Mouse (Mus musculus) liver, postnatal 0 days (tissue): ENCODE data around the gene Pdzrn3. TPM values are rescaled to one million over a fixed set of nuclear protein-coding genes. Genes with fewer than 3 reads are reported as not detected.

Source experiments
- ATAC-seq: fragments of 200-750 bp; cut with Nextera tagmentation; 2 replicates; pipeline ENCODE4 v1.8.0; 2017; ENCODE audit warnings: mild to moderate bottlenecking, moderate library complexity
- DNase-seq: peaks from one replicate; pipeline ENCODE4 v3.0.0-alpha.2; 2016
- H3K27ac ChIP-seq: fragments of 300-500 bp; sonication (generic); 2 replicates; pipeline ENCODE4 v1.5.1; 2014; ENCODE audit warnings: antibody characterized with exemption, moderate library complexity, mild to moderate bottlenecking, low read depth
- H3K27me3 ChIP-seq: fragments of 300-500 bp; sonication (generic); 2 replicates; pipeline ENCODE4 v1.6.1; 2014; ENCODE audit warnings: low read length, control low read depth, mixed read lengths; ENCODE audit not compliant: insufficient read depth
- H3K36me3 ChIP-seq: fragments of 300-500 bp; sonication (generic); replicated peaks from 2 replicates; pipeline ENCODE4 v1.6.1; 2014; ENCODE audit warnings: mild to moderate bottlenecking, control low read depth, low read length, moderate library complexity, mixed read lengths; ENCODE audit not compliant: insufficient read depth
- H3K4me1 ChIP-seq: fragments of 300-500 bp; sonication (generic); 2 replicates; pipeline ENCODE4 v1.6.1; 2014; ENCODE audit warnings: antibody characterized with exemption, mild to moderate bottlenecking, control low read depth; ENCODE audit not compliant: insufficient read depth
- H3K4me2 ChIP-seq: fragments of 300-500 bp; sonication (generic); 2 replicates; pipeline ENCODE4 v1.6.1; 2014; ENCODE audit warnings: low read depth, mild to moderate bottlenecking, low read length, moderate library complexity, mixed read lengths
- H3K4me3 ChIP-seq: fragments of 300-500 bp; sonication (generic); 2 replicates; pipeline ENCODE4 v1.5.1; 2014; ENCODE audit warnings: low read depth, low read length
- H3K9ac ChIP-seq: fragments of 300-500 bp; sonication (generic); replicated peaks from 2 replicates; pipeline ENCODE4 v1.6.1; 2014; ENCODE audit warnings: mild to moderate bottlenecking, moderate library complexity
- H3K9me3 ChIP-seq: fragments of 300-500 bp; sonication (generic); 2 replicates; pipeline ENCODE4 v1.6.1; 2016; ENCODE audit warnings: mild to moderate bottlenecking, control low read depth, low read length, mixed read lengths
- CTCF ChIP-seq: sonication (generic); IDR thresholded peaks from 2 replicates; pipeline ENCODE4 v1.5.1; 2016; ENCODE audit warnings: antibody characterized with exemption, low read depth
- EP300 ChIP-seq: IDR thresholded peaks from 2 replicates; pipeline ENCODE4 v1.6.1; 2016; ENCODE audit warnings: antibody characterized with exemption, low read depth, mild to moderate bottlenecking
- WGBS: fragments of 180-500 bp; shearing (Covaris S2); extraction: QIAGEN DNeasy Blood & Tissue Kit; methylation state at CpG from one replicate; pipeline ENCODE4 v1.1.7; 2014; ENCODE audit not compliant: insufficient replicate concordance; 5-methylcytosine and 5-hydroxymethylcytosine counted together
- polyA plus RNA-seq: library from polyadenylated mRNA; unstranded; fragments of >200 nt; fragmentation: Nextera tagmentation; extraction: Ambion mirVana; gene quantifications from 2 replicates; pipeline ENCODE4 v1.2.1, GENCODE M21; 2015

Gene Pdzrn3
- polyA plus RNA-seq, 1 experiment from 2014 or later: 0.69 TPM

DNA sequence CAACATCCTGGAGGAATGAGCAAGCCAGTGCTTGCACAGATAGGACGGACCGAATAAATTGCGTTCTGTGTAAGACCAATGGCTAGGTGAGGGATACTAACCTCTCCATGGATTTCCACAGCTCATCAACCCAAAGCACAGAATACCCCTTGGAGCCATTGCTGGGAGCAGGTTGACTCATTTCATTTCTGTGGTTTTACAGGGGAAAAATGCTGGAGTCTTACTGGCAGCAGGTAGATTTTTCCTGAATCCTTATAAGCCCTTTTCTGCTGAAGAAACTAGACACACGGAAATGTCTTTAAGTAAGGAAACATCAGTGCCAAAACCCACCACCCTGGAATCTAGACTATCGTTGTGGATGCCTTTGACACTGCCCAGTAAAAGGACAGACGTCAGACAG lies 72.2 kb downstream of the Pdzrn3 start:
- Histone ChIP-seq H3K4me3 (no peak overlapping the region), H3K27me3 (no peaks in the 10 kb centered on the region), H3K9ac (no peak overlapping the region), H3K9me3 (no peaks in the 10 kb centered on the region), H3K36me3 (no peaks in the 10 kb centered on the region), H3K27ac (no peak overlapping the region), H3K4me2 (no peak overlapping the region), H3K4me1 (no peaks in the 10 kb centered on the region)
- DNase-seq (no peak), ATAC-seq (no peak)
- no peak for TF ChIP-seq CTCF
- no peak for TF ChIP-seq EP300
- 85% methylated on average over 6 of the region's 6 CpGs for WGBS

DNA sequence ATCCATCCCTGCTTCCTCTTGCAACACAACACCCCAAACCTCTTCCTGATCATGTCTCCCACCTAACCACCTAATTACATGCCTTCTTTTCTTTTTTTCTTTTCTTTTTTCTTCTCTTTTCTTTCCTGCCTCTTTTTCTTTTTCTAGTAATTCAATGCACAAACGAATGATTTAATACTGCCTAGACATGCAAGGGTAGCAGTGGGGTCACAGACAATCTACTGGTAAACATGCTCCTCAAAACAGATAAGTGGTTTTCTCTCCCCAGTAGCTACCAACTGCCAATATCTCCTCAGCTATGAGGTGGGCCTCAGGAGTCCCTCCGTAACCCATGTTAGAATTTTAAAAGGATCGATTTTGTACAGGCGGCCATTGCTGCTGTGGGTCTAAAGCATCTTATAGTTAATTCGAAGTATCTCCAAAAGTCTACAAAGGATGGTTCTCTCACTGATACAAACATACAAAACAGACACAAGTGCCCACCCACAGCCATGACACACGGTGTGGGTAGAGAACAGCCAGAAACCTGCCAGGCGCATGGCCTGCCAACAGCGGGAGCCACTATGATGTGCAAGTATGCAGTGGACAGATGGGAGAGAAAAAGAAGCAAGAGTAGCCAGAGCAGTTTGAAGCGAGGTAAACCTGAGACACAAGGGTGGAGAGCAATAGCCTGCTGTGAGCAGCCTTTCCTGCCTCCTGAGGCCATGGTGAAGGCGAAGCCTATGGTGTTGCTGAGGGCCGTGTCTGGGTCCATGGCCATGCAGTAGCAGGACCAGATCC lies 73.5 kb downstream of the Pdzrn3 start:
- Histone ChIP-seq H3K4me3 (no peak overlapping the region), H3K4me1 (no peaks in the 10 kb centered on the region), H3K4me2 (no peak overlapping the region), H3K36me3 (no peaks in the 10 kb centered on the region), H3K9me3 (no peaks in the 10 kb centered on the region), H3K27me3 (no peaks in the 10 kb centered on the region), H3K27ac (no peak overlapping the region), H3K9ac (no peak overlapping the region)
- DNase-seq: no peak
- no peak for TF ChIP-seq EP300
- no peak for TF ChIP-seq CTCF
- ATAC-seq: no peak
- WGBS: 75% methylated on average over 11 of the region's 11 CpGs

DNA sequence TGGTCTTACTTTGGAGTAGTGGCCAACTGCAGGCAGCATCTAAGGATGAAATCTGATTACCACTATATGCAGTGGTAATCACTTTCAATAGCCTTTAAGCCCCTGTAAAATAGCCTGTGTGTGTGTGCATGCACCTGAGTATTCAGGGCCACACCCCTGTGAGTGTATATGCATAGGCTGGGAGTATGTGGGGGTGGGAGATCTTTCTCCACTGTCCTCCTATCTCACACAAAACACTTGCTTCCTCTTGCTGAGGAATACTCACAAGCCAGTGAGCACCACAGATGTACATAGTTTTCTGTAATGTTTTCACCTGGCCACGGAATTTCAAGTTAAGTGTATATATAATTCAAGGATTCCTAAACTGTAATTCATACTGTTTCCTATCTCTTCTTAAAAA lies 74.2 kb downstream of the Pdzrn3 start:
- H3K4me2 ChIP-seq: no peak overlapping the region
- TF ChIP-seq CTCF: no peak
- no peak for TF ChIP-seq EP300
- WGBS: 66% methylated on average over 1 of the region's 1 CpGs
- no peaks in the 10 kb centered on the region for H3K4me1 ChIP-seq
- ATAC-seq (no peak), DNase-seq (no peak)
- no peak overlapping the region for H3K27ac ChIP-seq
- H3K9ac ChIP-seq: no peak overlapping the region
- no peak overlapping the region for H3K4me3 ChIP-seq
- H3K9me3 ChIP-seq: no peaks in the 10 kb centered on the region
- H3K36me3 ChIP-seq: no peaks in the 10 kb centered on the region
- no peaks in the 10 kb centered on the region for H3K27me3 ChIP-seq

DNA sequence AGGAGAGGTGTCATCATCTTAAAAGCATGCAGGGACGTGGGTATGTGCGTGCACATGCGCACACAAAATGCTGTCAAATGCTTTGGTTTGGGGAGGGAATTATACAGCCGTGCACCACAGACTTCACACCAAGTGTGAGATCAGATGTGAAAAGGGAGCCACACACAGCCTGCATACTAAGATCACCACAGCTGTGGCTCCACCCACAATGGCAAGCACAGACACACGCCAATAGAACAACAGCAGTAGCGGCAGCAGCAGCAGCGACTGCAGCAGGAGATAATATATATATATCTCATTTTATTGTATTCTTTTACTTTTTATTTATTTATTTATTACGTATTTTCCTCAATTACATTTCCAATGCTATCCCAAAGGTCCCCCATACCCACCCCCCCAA lies 76.5 kb downstream of the Pdzrn3 start:
- Histone ChIP-seq H3K4me3 (no peak overlapping the region), H3K27ac (no peak overlapping the region), H3K9ac (no peak overlapping the region), H3K27me3 (no peaks in the 10 kb centered on the region), H3K4me2 (no peak overlapping the region), H3K36me3 (no peaks in the 10 kb centered on the region), H3K4me1 (no peaks in the 10 kb centered on the region), H3K9me3 (no peaks in the 10 kb centered on the region)
- DNase-seq (no peak), ATAC-seq (no peak)
- TF ChIP-seq CTCF: no peak
- TF ChIP-seq EP300: no peak
- WGBS: 82% methylated on average over 8 of the region's 8 CpGs

DNA sequence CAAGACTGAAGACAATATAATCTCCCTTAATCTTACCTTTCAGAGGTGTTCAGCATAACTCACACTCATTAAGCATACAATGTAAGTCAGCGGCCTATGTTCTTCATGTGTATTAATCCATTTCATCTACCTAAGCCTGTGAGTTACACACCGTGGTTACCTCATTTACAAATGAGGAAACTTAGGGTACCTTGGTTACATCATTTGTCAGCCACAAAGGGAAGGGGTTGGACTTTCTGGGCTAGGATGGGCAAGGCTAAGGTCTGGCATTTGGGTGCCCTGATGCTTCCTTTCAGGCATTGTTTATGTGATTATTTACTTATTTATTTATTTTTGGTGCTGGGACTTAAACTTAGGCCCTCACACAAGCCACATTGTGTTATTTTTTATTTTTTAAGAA lies 78.3 kb downstream of the Pdzrn3 start:
- ATAC-seq: peak; percentile 41
- no peak overlapping the region for H3K4me2 ChIP-seq
- H3K27me3 ChIP-seq: no peaks in the 10 kb centered on the region
- DNase-seq: no peak
- H3K4me3 ChIP-seq: no peak overlapping the region
- no peak for TF ChIP-seq CTCF
- TF ChIP-seq EP300: no peak
- H3K36me3 ChIP-seq: no peaks in the 10 kb centered on the region
- H3K4me1 ChIP-seq: no peaks in the 10 kb centered on the region
- H3K9me3 ChIP-seq: no peaks in the 10 kb centered on the region
- 59% methylated on average over 2 of the region's 2 CpGs for WGBS
- H3K9ac ChIP-seq: no peak overlapping the region
- H3K27ac ChIP-seq: no peak overlapping the region

DNA sequence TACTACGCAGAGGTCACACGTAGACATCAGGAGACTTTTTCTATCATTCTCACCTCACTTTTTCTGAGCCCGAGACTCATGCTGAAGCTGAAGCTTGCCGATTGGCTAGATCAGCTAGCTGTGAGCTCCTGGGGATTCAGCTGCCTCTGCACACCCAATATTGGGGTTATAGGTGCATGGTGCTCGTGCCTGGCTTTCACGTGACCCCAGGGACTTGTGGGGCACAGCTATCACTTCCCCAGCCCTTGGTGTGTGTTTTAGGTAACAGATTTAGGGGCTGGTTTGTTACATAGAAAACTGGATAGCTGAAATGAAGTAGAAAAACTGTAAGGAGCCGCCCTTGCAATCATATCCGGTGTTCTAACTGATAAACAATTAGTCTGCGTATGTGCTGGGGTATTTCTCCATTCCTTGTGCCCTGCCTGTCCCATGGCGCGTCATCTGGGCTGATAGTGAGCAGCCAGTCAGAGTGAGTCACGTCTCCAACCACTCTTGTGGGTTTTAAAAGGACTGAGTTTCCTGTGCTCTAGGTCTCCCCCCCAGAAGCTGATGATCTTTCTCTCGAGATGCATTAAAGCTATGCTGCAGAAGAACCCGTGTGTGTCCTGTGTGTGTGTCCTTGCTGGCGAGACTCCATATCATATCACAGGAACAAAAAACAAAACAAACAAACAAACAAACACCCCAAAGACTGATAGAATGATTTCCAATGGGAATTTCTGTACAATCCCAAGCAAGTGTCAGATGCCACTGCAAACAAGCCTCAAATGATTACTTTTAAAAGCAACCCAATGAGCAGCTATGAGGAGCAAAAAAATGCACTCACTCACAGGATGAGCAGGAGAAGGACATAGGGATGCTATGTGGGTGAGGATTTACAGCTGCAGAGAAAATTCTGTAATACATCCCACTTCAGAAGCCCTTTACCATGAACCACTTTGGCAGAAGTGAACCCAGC lies 79.9 kb downstream of the Pdzrn3 start:
- no peak overlapping the region for H3K4me2 ChIP-seq
- TF ChIP-seq EP300 (no peak), CTCF (no peak)
- no peak overlapping the region for H3K27ac ChIP-seq
- H3K4me3 ChIP-seq: no peak overlapping the region
- no peaks in the 10 kb centered on the region for H3K9me3 ChIP-seq
- no peak for DNase-seq
- H3K36me3 ChIP-seq: no peaks in the 10 kb centered on the region
- no peak overlapping the region for H3K9ac ChIP-seq
- ATAC-seq: no peak
- H3K4me1 ChIP-seq: no peaks in the 10 kb centered on the region
- no peaks in the 10 kb centered on the region for H3K27me3 ChIP-seq
- WGBS: 78% methylated on average over 15 of the region's 15 CpGs
